Mouse (Mus musculus): ENCODE data around the gene Gpr153. TPM values are rescaled to one million over a fixed set of nuclear protein-coding genes. Genes with fewer than 3 reads are reported as not detected.
A peak's percentile ranks its signal among the peaks of the same experiment; 100 is the strongest.

Gpr153 gene
- total and polyA plus RNA-seq, 3 experiments, result 0.30 to 1.4 (median 0.70) TPM

- H3K4me3 ChIP-seq (replicated peaks in 1 of 3; ENCODE audit: low read depth in 2 of 3, low read length in 2 of 3, poor library complexity in 1 of 3), result peak overlapping the region in 1 of 3 experiments; percentile 9
- H3K9me3 ChIP-seq (replicated peaks; ENCODE audit: low read length), result no peaks in the 10 kb centered on the region
- TF ChIP-seq EP300 (IDR thresholded peaks at IDR 0.05; ENCODE audit: low read length) (no peak), TBP (conservative IDR thresholded peaks at IDR 0.05; ENCODE audit: low read depth, low read length) (no peak), CHD1 (IDR thresholded peaks at IDR 0.05; ENCODE audit: low read depth, low read length) (no peak), KAT2A (IDR thresholded peaks at IDR 0.05; ENCODE audit: insufficient replicate concordance, low read length) (no peak), TCF12 (IDR thresholded peaks at IDR 0.05; ENCODE audit: low read depth, low read length) (peak; percentile 10; the same call in 1 of the 2 replicates), ZC3H11A (IDR thresholded peaks at IDR 0.05; ENCODE audit: low read depth, low read length) (no peak), NELFE (IDR thresholded peaks at IDR 0.05; ENCODE audit: low read depth, low read length) (no peak), CTCF (conservative IDR thresholded peaks at IDR 0.05 in 1 of 2, IDR thresholded peaks at IDR 0.05 in 1 of 2; ENCODE audit: low read depth in 2 of 2, low read length in 2 of 2) (no peak), ELF1 (IDR thresholded peaks at IDR 0.05; ENCODE audit: low read depth, low read length) (no peak), UBTF (IDR thresholded peaks at IDR 0.05; ENCODE audit: low read depth, low read length) (0 out of 2 replicates have a peak, but pooled peaks have one; percentile 16), CHD2 (IDR thresholded peaks at IDR 0.05; ENCODE audit: low read length) (no peak), POLR2A (IDR thresholded peaks at IDR 0.05; ENCODE audit: low read depth, low read length) (no peak), USF1 (IDR thresholded peaks at IDR 0.05; ENCODE audit: low read depth, low read length) (no peak), ETS1 (conservative IDR thresholded peaks at IDR 0.05; ENCODE audit: low read depth, low read length) (no peak)
- no peak overlapping the region for H3K9ac ChIP-seq (ENCODE audit: insufficient read depth, low read depth)
- H3K4me1 ChIP-seq (ENCODE audit: control insufficient read depth in 1 of 2, insufficient read depth in 2 of 2), result peaks cover 10 to 36% of the 10 kb centered on the region in 2 experiments
- in situ Hi-C loops (cut with MboI; ENCODE audit: low pct_ligation_motif_present, low pct_unique_long_range_greater_than_20kb, low sequenced_read_pairs) (loop anchor here (5.0 to 25.0 kb wide), 3 partner anchors 78 to 1822 kb away; no protein-coding TSS in a partner anchor), dilution Hi-C loops (cut with MboI; ENCODE audit: extremely low pct_ligation_motif_present, extremely low pct_unique_long_range_greater_than_20kb, low sequenced_read_pairs) (no loop called here)
- H3K27ac ChIP-seq (ENCODE audit: insufficient read depth, low read depth), result no peak overlapping the region
- H3K4me2 ChIP-seq (ENCODE audit: insufficient read depth, low read depth, poor library complexity, severe bottlenecking), result peak overlapping the region; percentile 68
- H3K79me2 ChIP-seq (replicated peaks; ENCODE audit: control insufficient read depth, extremely low read depth, insufficient read depth, poor library complexity, severe bottlenecking), result no peaks in the 10 kb centered on the region
- no peaks in the 10 kb centered on the region for H3K36me3 ChIP-seq (replicated peaks in 1 of 2; ENCODE audit: control insufficient read depth in 1 of 2, insufficient read depth in 1 of 2, low read length in 1 of 2)
- DNase-seq (ENCODE audit: extremely low read depth), result no peak
- peaks cover 65% of the 10 kb centered on the region for H3K27me3 ChIP-seq (replicated peaks)
Observed at GRCm38 (mm10) chr4:152290385-152290784, 16.4 kb downstream of the Gpr153 start.

GRCm38 (mm10) chr4:152290991-152291390, 17.0 kb downstream of the Gpr153 start:
- dilution Hi-C loops (cut with MboI; ENCODE audit: extremely low pct_ligation_motif_present, extremely low pct_unique_long_range_greater_than_20kb, low sequenced_read_pairs), result no loop called here

More at GRCm38 (mm10) chr4:152290991-152291390, 17.0 kb downstream of the Gpr153 start:
- H3K9me3 ChIP-seq (replicated peaks; ENCODE audit: low read length), result no peaks in the 10 kb centered on the region
- H3K4me1 ChIP-seq (ENCODE audit: control insufficient read depth in 1 of 2, insufficient read depth in 2 of 2), result peaks cover 10 to 42% of the 10 kb centered on the region in 2 experiments
- no peak overlapping the region for H3K4me3 ChIP-seq (replicated peaks in 1 of 3; ENCODE audit: low read depth in 2 of 3, low read length in 2 of 3, poor library complexity in 1 of 3)
- no peaks in the 10 kb centered on the region for H3K36me3 ChIP-seq (replicated peaks in 1 of 2; ENCODE audit: control insufficient read depth in 1 of 2, insufficient read depth in 1 of 2, low read length in 1 of 2)
- no peak for DNase-seq (ENCODE audit: extremely low read depth)
- peak overlapping the region; percentile 68; the same call in 1 of the 2 replicates for H3K4me2 ChIP-seq (ENCODE audit: insufficient read depth, low read depth, poor library complexity, severe bottlenecking)
- no peak overlapping the region for H3K9ac ChIP-seq (ENCODE audit: insufficient read depth, low read depth)
- no peak overlapping the region for H3K27ac ChIP-seq (ENCODE audit: insufficient read depth, low read depth)
- H3K79me2 ChIP-seq (replicated peaks; ENCODE audit: control insufficient read depth, extremely low read depth, insufficient read depth, poor library complexity, severe bottlenecking), result no peaks in the 10 kb centered on the region
- in situ Hi-C loops (cut with MboI; ENCODE audit: low pct_ligation_motif_present, low pct_unique_long_range_greater_than_20kb, low sequenced_read_pairs), result loop anchor here (5.0 to 25.0 kb wide), 3 partner anchors 79 to 1821 kb away; no protein-coding TSS in a partner anchor
- peaks cover 65% of the 10 kb centered on the region for H3K27me3 ChIP-seq (replicated peaks)
- TF ChIP-seq GABPA (IDR thresholded peaks at IDR 0.05; ENCODE audit: insufficient replicate concordance, low read depth, low read length) (no peak), HCFC1 (IDR thresholded peaks at IDR 0.05; ENCODE audit: low read depth, low read length) (no peak), ETS1 (conservative IDR thresholded peaks at IDR 0.05; ENCODE audit: low read depth, low read length) (no peak), NELFE (IDR thresholded peaks at IDR 0.05; ENCODE audit: low read depth, low read length) (no peak), MYC (IDR thresholded peaks at IDR 0.05; ENCODE audit: low read depth, low read length) (0 out of 2 replicates have a peak, but pooled peaks have one; percentile 35), ELF1 (IDR thresholded peaks at IDR 0.05; ENCODE audit: low read depth, low read length) (no peak), JUND (conservative IDR thresholded peaks at IDR 0.05; ENCODE audit: low read depth, low read length) (no peak), MAX (IDR thresholded peaks at IDR 0.05; ENCODE audit: low read length) (0 out of 2 replicates have a peak, but pooled peaks have one; percentile 11), RCOR1 (conservative IDR thresholded peaks at IDR 0.05; ENCODE audit: low read depth, low read length) (no peak), JUN (IDR thresholded peaks at IDR 0.05; ENCODE audit: insufficient read depth, low read depth, low read length) (no peak), EP300 (IDR thresholded peaks at IDR 0.05; ENCODE audit: low read length) (no peak), MEF2A (IDR thresholded peaks at IDR 0.05; ENCODE audit: borderline replicate concordance, low read depth, low read length) (no peak), NRF1 (IDR thresholded peaks at IDR 0.05; ENCODE audit: low read depth, low read length) (no peak), ZKSCAN1 (IDR thresholded peaks at IDR 0.05; ENCODE audit: borderline replicate concordance, low read depth, low read length) (no peak), KAT2A (IDR thresholded peaks at IDR 0.05; ENCODE audit: insufficient replicate concordance, low read length) (no peak), CHD2 (IDR thresholded peaks at IDR 0.05; ENCODE audit: low read length) (no peak), PAX5 (IDR thresholded peaks at IDR 0.05; ENCODE audit: low read length) (no peak), MXI1 (IDR thresholded peaks at IDR 0.05; ENCODE audit: low read depth, low read length) (0 out of 2 replicates have a peak, but pooled peaks have one; percentile 25), SMC3 (IDR thresholded peaks at IDR 0.05; ENCODE audit: low read depth, low read length) (no peak), USF1 (IDR thresholded peaks at IDR 0.05; ENCODE audit: low read depth, low read length) (no peak), POLR2A (IDR thresholded peaks at IDR 0.05; ENCODE audit: low read depth, low read length) (no peak), RAD21 (IDR thresholded peaks at IDR 0.05; ENCODE audit: low read depth, low read length) (no peak)

All from CH12.LX (cell line).